Mouse (Mus musculus) forebrain, embryonic 15.5 days (tissue): ENCODE measurements around the gene Szt2. TPM values are rescaled to one million over a fixed set of nuclear protein-coding genes. Genes with fewer than 3 reads are reported as not detected.

Experiments
- ATAC-seq: fragments of 200-750 bp; cut with Nextera tagmentation; replicated peaks from 2 replicates; pipeline ENCODE4 v1.8.0; 2017; ENCODE audit warnings: mild to moderate bottlenecking, moderate TSS enrichment, moderate library complexity
- H3K27ac ChIP-seq: fragments of 300-500 bp; sonication (generic); replicated peaks from 2 replicates; pipeline ENCODE4 v1.5.1; 2015; ENCODE audit warnings: mild to moderate bottlenecking, inconsistent platforms
- H3K27me3 ChIP-seq: fragments of 300-500 bp; sonication (generic); 2 replicates; pipeline ENCODE4 v1.6.1; 2015; ENCODE audit warnings: inconsistent platforms
- H3K36me3 ChIP-seq: fragments of 300-500 bp; sonication (generic); 2 replicates; pipeline ENCODE4 v1.6.1; 2015; ENCODE audit warnings: mild to moderate bottlenecking, inconsistent platforms
- H3K4me1 ChIP-seq: fragments of 300-500 bp; sonication (generic); 2 replicates; pipeline ENCODE4 v1.6.1; 2015; ENCODE audit warnings: inconsistent platforms
- H3K4me2 ChIP-seq: fragments of 300-500 bp; sonication (generic); replicated peaks from 2 replicates; pipeline ENCODE4 v1.6.1; 2015; ENCODE audit warnings: mild to moderate bottlenecking, inconsistent platforms
- H3K4me3 ChIP-seq: fragments of 300-500 bp; sonication (generic); 2 replicates; pipeline ENCODE4 v1.5.1; 2015; ENCODE audit warnings: mild to moderate bottlenecking, inconsistent platforms
- H3K9ac ChIP-seq: fragments of 300-500 bp; sonication (generic); replicated peaks from 2 replicates; pipeline ENCODE4 v1.6.1; 2015; ENCODE audit warnings: mild to moderate bottlenecking, inconsistent platforms
- H3K9me3 ChIP-seq: fragments of 300-500 bp; sonication (generic); 2 replicates; pipeline ENCODE4 v1.6.1; 2016; ENCODE audit warnings: inconsistent platforms
- WGBS: fragments of 180-500 bp; shearing (Covaris S2); methylation state at CpG from one replicate; pipeline ENCODE4 v1.1.7; 2015; ENCODE audit warnings: mixed read lengths; 5-methylcytosine and 5-hydroxymethylcytosine counted together
- polyA plus RNA-seq: library from polyadenylated mRNA; unstranded; fragments of >200 nt; fragmentation: Nextera tagmentation; extraction: Ambion mirVana; gene quantifications from 2 replicates; pipeline ENCODE4 v1.2.1, GENCODE M21; 2015

Szt2 gene
- 10.9 and 12.7 TPM in 2 replicates for polyA plus RNA-seq

DNA sequence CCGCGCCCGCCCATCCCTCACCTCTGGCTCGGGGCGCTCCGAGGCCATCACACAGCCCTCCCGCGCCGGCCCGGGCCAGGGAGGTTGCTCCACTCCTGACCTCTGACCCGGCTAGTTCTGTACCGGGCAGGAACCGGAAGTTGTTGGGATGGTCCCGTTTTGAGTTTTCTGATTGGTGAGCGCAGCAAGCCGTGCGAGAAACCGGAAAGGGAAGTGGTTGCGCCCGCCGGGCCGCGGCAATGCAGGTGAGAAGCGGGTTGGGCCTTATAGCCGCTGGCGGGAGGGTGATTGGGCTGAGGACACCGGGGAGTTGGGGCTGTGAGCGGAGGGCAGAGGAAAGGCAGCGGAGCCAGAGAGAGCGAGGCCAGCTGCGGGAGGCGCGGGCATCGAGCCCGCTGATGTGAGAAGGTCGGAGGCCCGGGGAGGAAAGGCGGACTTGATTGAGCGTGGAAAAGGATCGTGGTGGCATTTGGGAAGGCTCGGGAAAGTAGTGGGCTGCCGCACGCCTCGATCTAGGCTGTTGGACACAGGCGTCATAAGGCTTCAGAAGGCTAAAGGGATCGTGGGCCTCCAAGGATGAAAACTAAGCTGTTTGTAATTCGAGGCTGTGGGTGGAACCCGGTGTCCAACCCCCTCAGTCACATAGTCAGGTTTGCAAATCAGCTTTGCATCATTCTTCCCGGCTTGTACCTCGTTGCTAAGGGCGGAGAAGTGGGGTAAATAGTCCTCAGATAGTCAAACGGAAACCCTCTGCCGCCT lies at the start of gene Szt2, which contains the start of gene Med8:
Gene Szt2 (minus strand): TSS at position 132 of the 759 bp plus-strand sequence.
Gene Med8 (plus strand): TSS at position 196 of the 759 bp plus-strand sequence.
- under 1% methylated on average over 53 of the region's 53 CpGs for WGBS

DNA sequence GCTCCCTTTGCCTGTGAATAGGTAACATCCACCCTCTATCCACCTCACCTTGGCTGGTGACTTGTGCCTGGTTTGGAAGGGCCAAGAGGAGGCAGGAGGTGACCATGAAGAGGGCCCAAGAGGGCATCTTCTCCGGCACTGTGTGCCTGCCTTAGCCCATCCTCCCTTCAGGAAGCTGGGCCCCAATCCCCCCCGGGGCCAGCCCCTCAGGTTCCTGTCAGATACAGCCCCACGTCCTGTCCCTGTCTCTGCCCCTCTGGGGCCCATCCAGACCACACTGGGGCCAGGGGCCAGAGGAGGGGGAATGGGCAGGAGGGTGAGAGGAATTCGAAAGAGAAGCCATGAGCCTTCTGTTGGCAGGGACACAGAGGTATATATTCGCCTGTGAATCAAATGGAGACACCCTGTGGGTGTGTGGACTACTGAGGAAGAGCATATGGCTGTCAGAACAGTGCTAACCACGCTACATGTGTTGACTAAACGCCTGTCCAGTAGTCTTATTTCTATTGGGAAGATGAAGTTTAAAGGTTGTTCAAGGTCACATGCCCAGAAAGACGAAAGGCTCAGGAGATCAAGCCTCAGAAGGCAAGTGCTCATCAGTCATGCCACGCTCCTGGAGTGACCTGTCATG lies 48.4 kb upstream of the Szt2 start, which contains the start of gene Mpl:
Gene Mpl (minus strand): TSS at position 169 of the 631 bp plus-strand sequence.
- no peak within 1 kb of the TSS for H3K4me3 ChIP-seq
- no peaks in the 10 kb centered on the region for H3K27me3 ChIP-seq
- H3K9me3 ChIP-seq = no peaks in the 10 kb centered on the region
- no peak for ATAC-seq
- H3K4me1 ChIP-seq = no peaks in the 10 kb centered on the region
- H3K27ac ChIP-seq = no peak within 1 kb of the TSS
- no peak within 1 kb of the TSS for H3K4me2 ChIP-seq
- H3K9ac ChIP-seq = no peak within 1 kb of the TSS
- no peaks in the 10 kb centered on the region for H3K36me3 ChIP-seq
- WGBS = 75% methylated on average over 9 of the region's 9 CpGs

More for the DNA sequence above, at the start of gene Szt2, which contains the start of gene Med8:
- H3K27ac ChIP-seq = peak within 1 kb of the TSS; percentile 59
- H3K9me3 ChIP-seq = no peaks in the 10 kb centered on the region
- H3K36me3 ChIP-seq = peaks cover 41% of the 10 kb centered on the region
- H3K4me2 ChIP-seq = peak within 1 kb of the TSS; percentile 78
- peaks cover 19% of the 10 kb centered on the region for H3K4me1 ChIP-seq
- peak within 1 kb of the TSS; percentile 89 for H3K4me3 ChIP-seq
- no peaks in the 10 kb centered on the region for H3K27me3 ChIP-seq
- peak; percentile 94 for ATAC-seq
- peak within 1 kb of the TSS; percentile 94 for H3K9ac ChIP-seq

DNA sequence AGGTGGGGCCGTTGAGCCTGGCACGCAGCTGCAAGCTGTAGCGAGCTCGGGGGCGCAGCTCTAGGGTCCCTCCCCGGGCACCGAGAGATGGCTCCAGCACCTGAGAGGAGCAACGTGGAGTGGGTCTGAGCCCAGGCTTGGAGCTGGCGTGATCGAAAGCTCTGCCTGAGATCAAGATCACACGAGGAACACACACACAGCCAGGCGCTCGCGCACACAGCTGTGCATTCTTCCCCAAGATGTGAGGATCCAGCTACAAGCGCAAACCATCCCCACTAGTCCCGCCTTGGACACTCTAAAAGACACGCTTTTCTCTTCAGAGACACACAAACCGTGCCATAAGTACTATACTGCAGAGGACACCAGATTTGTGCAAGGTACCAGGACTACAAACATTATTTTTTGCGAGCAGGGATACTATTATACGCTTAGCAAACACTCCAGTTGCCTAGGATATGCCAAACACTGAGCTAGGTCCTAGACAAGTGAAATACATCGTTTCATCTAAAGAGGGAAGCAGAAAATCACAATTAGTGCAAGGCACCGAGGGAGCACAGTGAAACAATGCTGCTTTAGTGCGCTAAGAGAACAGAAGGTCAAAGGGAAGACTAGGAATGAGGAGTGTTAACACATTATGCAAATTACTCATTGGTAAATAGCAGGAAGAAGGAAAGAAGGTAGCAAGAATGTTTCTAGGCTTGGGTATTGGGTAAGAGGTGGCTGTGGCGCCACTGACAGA lies 37.5 kb upstream of the Szt2 start:
- peak overlapping the region; percentile 23 for H3K9ac ChIP-seq
- no peak overlapping the region for H3K27ac ChIP-seq

DNA sequence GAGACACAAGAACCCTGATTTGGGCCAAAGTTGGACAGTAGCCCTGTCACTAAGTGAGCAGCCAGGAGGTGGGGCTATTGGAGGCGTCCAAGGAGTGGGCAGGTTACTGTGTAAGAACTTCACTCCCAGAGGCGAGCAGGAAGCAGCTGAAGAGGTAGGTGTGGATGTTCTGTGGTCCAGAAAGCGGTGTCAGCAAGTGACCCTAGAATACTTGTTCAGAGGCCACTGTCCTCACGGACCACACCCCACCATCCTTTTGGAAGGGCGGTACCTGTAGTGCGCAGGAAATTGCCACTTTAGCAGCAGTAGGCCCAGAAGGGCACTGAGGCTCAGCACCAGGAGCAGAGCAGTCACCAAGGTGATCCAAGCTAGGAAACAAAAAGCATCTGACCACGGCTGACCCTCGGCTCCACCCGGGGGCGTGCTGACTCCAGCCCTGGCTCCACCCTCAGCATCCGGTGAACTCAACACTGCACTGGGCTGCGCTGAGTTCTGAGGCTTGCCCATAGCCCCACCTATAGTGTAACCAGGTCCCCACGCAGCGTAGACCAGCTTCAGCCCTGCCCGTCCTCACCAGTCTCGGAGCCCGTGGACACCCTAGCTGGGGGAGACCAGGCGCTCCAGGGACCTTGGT lies 36.8 kb upstream of the Szt2 start:
- Histone ChIP-seq H3K4me3 (peak overlapping the region; percentile 42), H3K9me3 (no peaks in the 10 kb centered on the region), H3K36me3 (no peaks in the 10 kb centered on the region), H3K4me2 (peak overlapping the region; percentile 79), H3K9ac (peak overlapping the region; percentile 23), H3K27ac (no peak overlapping the region), H3K4me1 (peaks cover 16% of the 10 kb centered on the region), H3K27me3 (no peaks in the 10 kb centered on the region)
- WGBS = 19% methylated on average over 18 of the region's 18 CpGs
- peak; percentile 73 for ATAC-seq

More for the DNA sequence above, 37.5 kb upstream of the Szt2 start:
- 14% methylated on average over 24 of the region's 24 CpGs for whole genome bisulfite sequencing
- Histone ChIP-seq H3K36me3 (no peaks in the 10 kb centered on the region), H3K9me3 (no peaks in the 10 kb centered on the region), H3K4me2 (peak overlapping the region; percentile 79), H3K27me3 (no peaks in the 10 kb centered on the region), H3K4me1 (peaks cover 16% of the 10 kb centered on the region), H3K4me3 (peak overlapping the region; percentile 42)
- peak; percentile 60 for ATAC-seq

DNA sequence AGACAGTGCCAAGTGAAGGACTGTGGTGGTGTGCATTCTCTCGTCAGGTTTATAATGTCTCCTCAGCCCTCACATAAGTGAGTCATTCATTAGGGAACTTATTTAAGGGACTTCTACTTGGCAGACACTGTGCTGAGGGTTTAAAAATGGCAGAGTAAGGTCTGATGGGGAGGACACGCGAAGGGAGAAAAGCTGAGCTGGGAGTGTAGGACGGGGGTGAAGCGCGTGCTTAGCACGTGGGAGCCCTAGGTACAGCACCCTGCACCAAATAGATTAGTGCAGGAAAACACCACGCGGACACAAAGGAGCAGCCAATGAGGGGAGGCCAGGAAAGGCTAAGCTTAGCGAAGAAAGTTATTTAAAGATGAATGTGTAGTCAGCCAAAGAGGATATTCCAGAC lies 36.0 kb upstream of the Szt2 start:
- Histone ChIP-seq H3K9ac (no peak overlapping the region), H3K36me3 (no peaks in the 10 kb centered on the region), H3K4me3 (no peak overlapping the region), H3K9me3 (no peaks in the 10 kb centered on the region), H3K27ac (no peak overlapping the region), H3K27me3 (no peaks in the 10 kb centered on the region), H3K4me1 (peaks cover 16% of the 10 kb centered on the region), H3K4me2 (no peak overlapping the region)
- ATAC-seq = no peak
- WGBS = 80% methylated on average over 10 of the region's 10 CpGs

DNA sequence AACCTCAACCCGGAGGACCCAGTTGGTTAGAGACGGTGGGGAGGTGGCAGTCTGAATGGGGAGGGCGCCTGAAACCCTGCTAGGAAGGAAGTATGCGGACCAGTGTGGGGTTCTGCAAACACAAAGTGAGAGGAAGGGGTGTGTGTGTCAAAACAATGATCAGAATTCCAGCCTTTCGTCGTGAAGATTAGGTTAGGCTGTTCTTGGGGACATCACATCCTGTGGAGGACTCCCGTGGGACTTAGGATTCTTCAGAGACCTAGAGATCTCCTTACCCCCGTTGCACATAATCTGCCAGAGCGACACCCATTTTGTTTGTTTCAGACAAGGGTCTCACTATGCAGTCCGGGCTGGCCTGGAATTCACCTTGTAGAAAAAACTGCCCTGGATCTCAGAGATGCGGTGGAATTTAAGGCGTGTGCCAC lies 28.8 kb upstream of the Szt2 start:
- no peaks in the 10 kb centered on the region for H3K27me3 ChIP-seq
- H3K36me3 ChIP-seq = peaks cover 5% of the 10 kb centered on the region; the same call in 1 of the 2 replicates
- no peaks in the 10 kb centered on the region for H3K9me3 ChIP-seq
- H3K4me1 ChIP-seq = peaks cover 37% of the 10 kb centered on the region
- ATAC-seq = peak; percentile 44
- 8% methylated on average over 12 of the region's 12 CpGs for WGBS
- H3K4me2 ChIP-seq = peak overlapping the region; percentile 98
- peak overlapping the region; percentile 90 for H3K27ac ChIP-seq
- H3K4me3 ChIP-seq = peak overlapping the region; percentile 63
- H3K9ac ChIP-seq = peak overlapping the region; percentile 72

DNA sequence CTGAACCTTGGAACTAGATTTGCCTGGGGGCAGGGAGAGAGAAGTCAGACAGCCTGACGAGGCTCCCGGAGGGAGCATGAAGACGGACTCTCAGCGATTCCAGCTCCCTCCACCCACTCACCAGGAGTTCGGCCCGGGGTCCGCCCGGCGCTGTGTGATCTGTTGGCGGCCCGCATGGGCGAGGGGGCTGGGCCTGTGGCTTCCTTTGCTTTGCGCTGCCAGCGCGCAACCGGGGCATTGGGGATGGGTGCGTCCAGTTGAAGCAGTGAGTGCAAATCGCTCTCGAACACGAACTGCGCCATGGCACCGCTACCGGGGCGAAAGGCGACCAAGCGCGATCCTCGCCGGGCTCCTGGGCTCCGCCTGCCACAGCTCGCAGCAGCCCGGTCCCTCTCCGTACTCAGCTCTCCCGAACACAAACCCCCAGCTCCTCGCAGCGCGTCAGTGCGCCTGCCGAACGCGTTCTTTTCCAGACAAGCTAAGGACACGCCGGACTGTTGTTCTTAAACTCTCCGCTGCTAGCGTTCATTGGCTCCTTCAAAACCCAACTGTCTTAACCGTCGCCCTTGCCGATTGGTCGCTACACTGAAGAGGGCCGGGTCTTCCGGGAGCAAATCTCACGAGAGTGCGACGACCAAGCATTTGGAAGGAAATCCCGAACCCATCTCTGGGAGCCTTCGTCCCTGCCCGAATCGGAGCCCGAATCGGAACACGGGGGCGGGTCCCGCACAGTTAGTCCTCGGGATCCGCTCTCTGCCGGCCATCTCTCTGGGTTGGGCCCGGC lies 27.9 kb upstream of the Szt2 start, which contains the start of gene Cdc20:
Gene Cdc20 (minus strand): TSS at position 533 of the 784 bp plus-strand sequence.
- no peaks in the 10 kb centered on the region for H3K9me3 ChIP-seq
- WGBS = under 1% methylated on average over 62 of the region's 67 CpGs

DNA sequence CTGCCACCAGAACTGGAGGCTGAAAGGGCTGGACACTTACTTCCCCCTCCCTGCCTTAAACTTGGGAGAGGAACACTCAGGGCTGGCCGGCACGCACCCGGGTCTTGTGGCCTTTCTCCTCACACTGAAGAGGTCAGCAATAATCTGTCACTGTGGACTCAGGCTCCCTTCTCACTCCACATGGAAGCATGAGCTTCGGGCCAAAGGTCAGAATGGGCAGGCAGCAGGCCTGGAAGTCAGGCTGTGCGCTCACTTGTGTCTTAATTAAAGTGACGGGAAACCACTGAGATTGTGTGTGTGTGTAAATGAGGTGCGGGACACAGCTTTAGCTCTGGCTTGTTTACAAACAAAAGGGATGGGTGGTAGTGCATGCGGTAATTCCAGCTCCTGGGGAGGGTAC lies 23.3 kb upstream of the Szt2 start:
- peaks cover 47% of the 10 kb centered on the region for H3K4me1 ChIP-seq
- no peak overlapping the region for H3K9ac ChIP-seq
- no peak overlapping the region for H3K4me3 ChIP-seq
- H3K36me3 ChIP-seq = peaks cover 16% of the 10 kb centered on the region
- H3K27me3 ChIP-seq = no peaks in the 10 kb centered on the region
- H3K4me2 ChIP-seq = no peak overlapping the region
- WGBS = 74% methylated on average over 8 of the region's 8 CpGs
- H3K9me3 ChIP-seq = no peaks in the 10 kb centered on the region
- no peak for ATAC-seq
- H3K27ac ChIP-seq = no peak overlapping the region

More for the DNA sequence above, 27.9 kb upstream of the Szt2 start, which contains the start of gene Cdc20:
- H3K4me2 ChIP-seq = peak within 1 kb of the TSS; percentile 98
- H3K27me3 ChIP-seq = no peaks in the 10 kb centered on the region
- peaks cover 13% of the 10 kb centered on the region for H3K36me3 ChIP-seq
- peak within 1 kb of the TSS; percentile 90 for H3K27ac ChIP-seq
- peak within 1 kb of the TSS; percentile 63 for H3K4me3 ChIP-seq
- peak within 1 kb of the TSS; percentile 72 for H3K9ac ChIP-seq
- H3K4me1 ChIP-seq = peaks cover 37% of the 10 kb centered on the region
- peak; percentile 97 for ATAC-seq

DNA sequence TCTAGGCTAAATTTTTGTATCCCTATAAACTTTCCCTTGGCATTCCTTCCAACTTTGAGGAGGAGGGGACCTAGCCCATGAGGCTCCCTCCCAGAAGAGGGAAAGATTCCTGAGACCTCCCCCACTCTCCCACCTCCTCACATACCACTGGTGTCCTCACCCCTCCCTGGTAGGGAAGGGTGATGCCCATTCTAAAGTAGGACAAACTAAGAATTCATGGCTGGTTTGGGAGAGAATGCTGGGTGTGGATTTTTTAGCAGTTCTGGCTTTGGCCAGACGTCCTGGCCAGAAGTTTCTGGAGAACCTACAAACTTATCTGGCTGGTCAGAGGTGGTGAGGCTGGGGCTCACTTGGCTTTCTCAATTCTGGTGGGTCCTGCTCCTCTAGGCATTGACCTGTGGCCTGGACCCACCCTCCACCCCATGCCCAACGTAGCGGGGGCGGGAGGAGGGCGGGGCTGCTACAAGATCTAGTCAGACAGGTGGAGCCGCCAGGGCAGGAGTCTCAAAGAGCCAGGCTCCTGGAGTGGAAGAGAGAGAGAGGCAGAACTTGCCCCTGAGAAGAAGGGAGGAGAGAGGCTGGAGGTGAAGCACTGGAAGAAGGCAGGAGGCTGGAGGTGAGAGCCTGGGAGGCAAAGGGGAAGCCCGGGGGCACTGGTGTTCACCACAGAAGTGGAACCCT lies 20.3 kb upstream of the Szt2 start:
- no peaks in the 10 kb centered on the region for H3K27me3 ChIP-seq
- no peak overlapping the region for H3K4me2 ChIP-seq
- H3K27ac ChIP-seq = no peak overlapping the region
- H3K9me3 ChIP-seq = no peaks in the 10 kb centered on the region
- peaks cover 18% of the 10 kb centered on the region for H3K36me3 ChIP-seq
- H3K4me3 ChIP-seq = no peak overlapping the region
- WGBS = 58% methylated on average over 7 of the region's 7 CpGs
- H3K9ac ChIP-seq = no peak overlapping the region
- no peak for ATAC-seq
- H3K4me1 ChIP-seq = peaks cover 26% of the 10 kb centered on the region

DNA sequence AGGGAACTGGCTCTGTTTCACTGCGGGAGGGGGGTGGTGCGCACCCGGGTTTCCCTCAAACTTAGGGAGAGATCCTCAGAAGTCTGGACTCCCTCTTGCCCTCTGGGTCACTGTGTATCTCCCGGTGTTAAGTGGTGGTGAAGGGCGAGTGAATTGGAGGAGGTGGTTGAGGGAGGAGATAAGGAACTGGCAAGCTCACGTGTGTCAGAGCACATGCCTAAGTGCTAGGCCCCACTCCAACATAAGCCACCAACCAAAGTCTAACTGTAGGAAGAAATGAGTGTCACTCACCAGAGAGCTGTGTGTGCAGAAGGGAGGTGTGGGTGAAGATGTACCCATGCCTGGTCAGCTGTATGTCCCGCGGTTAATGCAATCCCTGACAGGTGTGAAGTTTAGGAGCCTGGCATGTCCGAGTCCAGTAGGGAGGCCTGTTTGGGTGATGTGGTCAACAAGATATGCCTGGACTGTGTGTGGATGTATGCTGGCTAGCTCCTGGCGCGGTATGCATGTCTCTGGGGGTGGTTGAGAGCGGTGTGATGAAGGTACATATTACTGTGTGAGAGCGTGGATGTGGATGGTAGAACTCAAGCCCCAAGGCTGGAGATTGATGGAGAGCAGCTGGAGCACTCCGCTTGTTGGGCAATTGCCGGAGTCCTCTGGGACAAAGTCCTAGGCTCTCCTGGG lies 19.6 kb upstream of the Szt2 start:
- H3K4me3 ChIP-seq = peak overlapping the region; percentile 50
- H3K27me3 ChIP-seq = no peaks in the 10 kb centered on the region
- peak overlapping the region; percentile 59 for H3K27ac ChIP-seq
- peak overlapping the region; percentile 65 for H3K9ac ChIP-seq
- peak overlapping the region; percentile 87 for H3K4me2 ChIP-seq
- WGBS = 55% methylated on average over 15 of the region's 15 CpGs
- peaks cover 20% of the 10 kb centered on the region for H3K36me3 ChIP-seq
- H3K9me3 ChIP-seq = no peaks in the 10 kb centered on the region
- ATAC-seq = peak; percentile 18
- H3K4me1 ChIP-seq = peaks cover 21% of the 10 kb centered on the region
